Mouse (Mus musculus) heart, embryonic 13.5 days (tissue): ENCODE measurements at regions not wholly inside any gene's neighbourhood (a gene's known extent, or its start where the extent isn't known, plus 50 kb on each side); places are given as distances from the start of the nearest gene placed in this dataset.

Source experiments
- ATAC-seq: fragments of 200-750 bp; cut with Nextera tagmentation; 2 replicates; pipeline ENCODE4 v1.8.0; 2017; ENCODE audit warnings: moderate TSS enrichment; ENCODE audit not compliant: insufficient number of reproducible peaks, low FRiP score, low TSS enrichment; ENCODE audit errors: extremely low read depth
- H3K27ac ChIP-seq: fragments of 300-500 bp; sonication (generic); replicated peaks from 2 replicates; pipeline ENCODE4 v1.5.1; 2015; ENCODE audit warnings: moderate library complexity, mild to moderate bottlenecking, inconsistent platforms
- H3K27me3 ChIP-seq: fragments of 300-500 bp; sonication (generic); replicated peaks from 2 replicates; pipeline ENCODE4 v1.6.1; 2015; ENCODE audit warnings: mild to moderate bottlenecking, inconsistent platforms
- H3K36me3 ChIP-seq: fragments of 300-500 bp; sonication (generic); 2 replicates; pipeline ENCODE4 v1.6.1; 2015; ENCODE audit warnings: mild to moderate bottlenecking, inconsistent platforms
- H3K4me1 ChIP-seq: fragments of 300-500 bp; sonication (generic); 2 replicates; pipeline ENCODE4 v1.6.1; 2015; ENCODE audit warnings: inconsistent platforms
- H3K4me2 ChIP-seq: fragments of 300-500 bp; sonication (generic); 2 replicates; pipeline ENCODE4 v1.6.1; 2015; ENCODE audit warnings: inconsistent platforms, mild to moderate bottlenecking, moderate library complexity
- H3K4me3 ChIP-seq: fragments of 300-500 bp; sonication (generic); 2 replicates; pipeline ENCODE4 v1.5.1; 2015; ENCODE audit warnings: moderate library complexity, mild to moderate bottlenecking, inconsistent platforms
- H3K9ac ChIP-seq: fragments of 300-500 bp; sonication (generic); 2 replicates; pipeline ENCODE4 v1.6.1; 2015; ENCODE audit warnings: inconsistent platforms, mild to moderate bottlenecking, moderate library complexity
- H3K9me3 ChIP-seq: fragments of 300-500 bp; sonication (generic); 2 replicates; pipeline ENCODE4 v1.6.1; 2016; ENCODE audit warnings: inconsistent platforms
- WGBS: fragments of 180-500 bp; shearing (Covaris S2); methylation state at CpG from one replicate; pipeline ENCODE4 v1.1.7; 2015; ENCODE audit warnings: mixed read lengths; 5-methylcytosine and 5-hydroxymethylcytosine counted together

DNA sequence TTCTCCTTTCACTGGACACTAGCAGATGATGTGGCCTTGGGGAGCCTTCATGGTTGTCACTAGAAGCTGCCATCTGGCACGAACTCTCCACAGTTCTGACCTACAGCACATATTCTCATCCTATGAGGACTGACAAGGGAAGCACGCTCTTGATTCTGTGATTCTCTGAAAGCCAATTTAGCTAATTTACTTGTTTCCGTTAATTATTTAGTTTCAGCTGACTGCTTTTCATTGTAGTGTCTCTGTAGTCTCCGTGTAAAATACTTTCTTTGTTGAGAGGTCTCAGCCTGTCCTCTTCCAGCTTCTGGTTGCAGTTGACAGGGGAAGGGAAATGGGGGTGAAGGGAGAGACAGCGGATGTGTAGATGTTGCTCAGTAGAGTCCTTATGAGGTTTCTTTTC lies 102.9 kb upstream of the Sp4 start:
- no peak for ATAC-seq
- Histone ChIP-seq H3K27ac (no peak overlapping the region), H3K4me2 (no peak overlapping the region), H3K36me3 (no peaks in the 10 kb centered on the region), H3K27me3 (no peaks in the 10 kb centered on the region), H3K4me1 (no peaks in the 10 kb centered on the region), H3K4me3 (no peak overlapping the region), H3K9ac (no peak overlapping the region), H3K9me3 (no peaks in the 10 kb centered on the region)
- WGBS: 67% methylated on average over 5 of the region's 5 CpGs

DNA sequence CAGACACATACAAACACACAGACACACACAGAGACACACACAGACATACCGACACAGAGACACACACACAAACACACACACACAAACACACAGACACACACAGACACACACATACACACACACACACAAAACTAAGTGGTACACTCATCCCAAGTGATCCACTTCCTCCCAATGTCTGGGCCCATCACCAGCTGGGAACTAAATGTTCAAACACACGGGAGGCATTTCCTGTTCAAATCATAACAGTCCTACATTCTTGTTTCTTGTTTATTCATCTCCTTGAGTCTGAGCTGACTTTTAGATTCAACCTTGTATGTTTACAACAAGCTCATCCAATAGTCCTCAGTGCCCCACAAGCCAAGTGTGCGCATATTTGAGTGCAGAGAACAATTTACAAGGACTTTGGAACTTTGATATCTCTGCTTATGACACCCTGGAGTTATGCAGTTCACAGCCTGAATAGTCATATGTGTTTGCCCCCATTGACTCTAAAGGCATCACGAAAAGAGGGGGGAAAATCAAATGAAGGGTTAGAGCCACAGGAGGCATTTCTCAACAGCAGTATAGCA lies 102.4 kb upstream of the Sp4 start:
- no peaks in the 10 kb centered on the region for H3K4me1 ChIP-seq
- H3K27ac ChIP-seq: no peak overlapping the region
- no peaks in the 10 kb centered on the region for H3K27me3 ChIP-seq
- no peaks in the 10 kb centered on the region for H3K9me3 ChIP-seq
- H3K36me3 ChIP-seq: no peaks in the 10 kb centered on the region
- H3K4me3 ChIP-seq: no peak overlapping the region
- H3K4me2 ChIP-seq: no peak overlapping the region
- H3K9ac ChIP-seq: no peak overlapping the region
- 63% methylated on average over 4 of the region's 4 CpGs for WGBS
- no peak for ATAC-seq

DNA sequence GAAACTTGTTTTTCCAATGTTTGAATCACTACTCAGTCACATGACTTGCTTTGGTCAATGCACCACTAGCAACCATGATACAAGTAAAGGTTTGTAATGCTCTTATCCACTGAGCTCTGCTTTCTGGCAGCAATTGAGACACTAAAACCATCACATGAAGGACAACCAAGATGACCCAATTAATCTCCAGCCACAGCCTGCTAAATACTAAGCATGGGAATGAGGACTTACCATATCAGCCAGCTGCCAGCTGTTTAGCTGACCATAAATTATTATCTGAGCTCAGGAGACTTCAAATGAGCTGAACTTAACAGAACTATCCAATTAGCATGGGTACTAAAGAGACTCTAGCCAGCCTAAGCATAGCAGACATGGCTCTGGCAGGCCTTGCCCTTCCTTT lies 100.1 kb upstream of the Sp4 start:
- H3K27ac ChIP-seq: no peak overlapping the region
- H3K9ac ChIP-seq: no peak overlapping the region
- no peaks in the 10 kb centered on the region for H3K27me3 ChIP-seq
- no peaks in the 10 kb centered on the region for H3K9me3 ChIP-seq
- no peaks in the 10 kb centered on the region for H3K4me1 ChIP-seq
- H3K36me3 ChIP-seq: no peaks in the 10 kb centered on the region
- no peak overlapping the region for H3K4me3 ChIP-seq
- no peak for ATAC-seq
- no peak overlapping the region for H3K4me2 ChIP-seq

DNA sequence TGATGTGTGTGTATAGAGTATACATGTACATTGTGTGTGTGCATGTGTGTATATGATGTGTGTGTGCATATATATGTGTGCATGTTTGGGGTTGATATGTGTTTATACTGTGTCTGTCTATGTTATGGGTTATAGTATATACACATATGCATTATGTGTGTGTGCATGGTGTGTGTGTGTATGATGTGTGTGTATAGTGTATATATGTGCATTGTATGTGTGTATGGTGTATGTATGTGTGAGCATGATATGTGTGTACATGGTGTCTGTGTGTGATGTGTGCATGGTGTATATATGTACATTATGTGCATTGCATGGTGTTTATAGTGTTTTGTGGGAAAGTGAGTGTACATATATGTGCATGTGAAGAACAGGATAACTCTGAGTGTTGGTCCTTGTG lies 90.4 kb upstream of the Sp4 start:
- Histone ChIP-seq H3K4me2 (no peak overlapping the region), H3K27ac (no peak overlapping the region), H3K4me3 (no peak overlapping the region), H3K9me3 (no peaks in the 10 kb centered on the region), H3K36me3 (no peaks in the 10 kb centered on the region), H3K4me1 (no peaks in the 10 kb centered on the region), H3K9ac (no peak overlapping the region), H3K27me3 (no peaks in the 10 kb centered on the region)
- no peak for ATAC-seq

DNA sequence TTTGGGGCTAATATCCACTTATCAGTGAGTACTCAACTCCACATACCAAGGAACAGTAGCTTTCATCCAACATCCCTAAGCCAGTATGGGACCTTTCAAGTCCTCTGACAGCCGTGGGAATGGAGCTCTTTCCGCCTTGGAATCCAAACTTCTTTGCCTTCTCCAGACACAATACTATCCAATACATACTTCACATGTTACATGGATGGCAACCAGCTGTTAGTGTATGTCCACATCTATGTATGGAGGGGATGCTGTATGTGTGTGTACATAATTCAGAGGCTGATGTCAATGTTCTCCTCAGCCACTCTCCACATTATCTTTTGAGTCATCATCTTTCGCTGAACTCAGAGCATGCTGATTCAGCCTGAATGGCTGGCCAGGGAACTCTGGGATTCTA lies 79.8 kb upstream of the Sp4 start:
- Histone ChIP-seq H3K4me3 (no peak overlapping the region), H3K27ac (no peak overlapping the region), H3K4me1 (peaks cover 2% of the 10 kb centered on the region; the same call in 1 of the 2 replicates), H3K4me2 (no peak overlapping the region), H3K36me3 (no peaks in the 10 kb centered on the region), H3K27me3 (no peaks in the 10 kb centered on the region), H3K9me3 (no peaks in the 10 kb centered on the region), H3K9ac (no peak overlapping the region)
- 79% methylated on average over 3 of the region's 3 CpGs for WGBS
- ATAC-seq: no peak

DNA sequence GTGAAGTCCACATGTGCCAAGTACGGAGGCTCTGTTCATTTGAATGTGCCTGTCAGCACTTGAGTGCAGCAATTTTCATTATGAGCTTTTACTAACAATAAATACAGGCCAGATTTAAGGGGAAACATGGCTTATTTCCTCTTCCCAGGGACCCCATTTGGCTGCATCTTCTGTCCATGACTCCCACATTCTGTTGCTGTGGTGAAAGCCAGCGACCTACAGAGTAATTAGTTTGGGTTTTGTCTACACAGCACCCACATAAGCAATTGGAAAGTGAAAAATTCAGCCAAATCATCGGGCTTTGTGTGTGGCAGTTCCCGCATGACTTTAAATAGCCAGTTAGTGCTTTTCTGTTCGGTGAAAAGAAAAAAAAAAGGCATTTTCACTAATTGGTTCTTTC lies 76.7 kb upstream of the Sp4 start:
- no peak for ATAC-seq
- Histone ChIP-seq H3K9me3 (no peaks in the 10 kb centered on the region), H3K9ac (no peak overlapping the region), H3K4me1 (peaks cover 2% of the 10 kb centered on the region; the same call in 1 of the 2 replicates), H3K27me3 (no peaks in the 10 kb centered on the region), H3K27ac (no peak overlapping the region), H3K36me3 (no peaks in the 10 kb centered on the region), H3K4me3 (no peak overlapping the region), H3K4me2 (no peak overlapping the region)
- WGBS: 76% methylated on average over 5 of the region's 5 CpGs

DNA sequence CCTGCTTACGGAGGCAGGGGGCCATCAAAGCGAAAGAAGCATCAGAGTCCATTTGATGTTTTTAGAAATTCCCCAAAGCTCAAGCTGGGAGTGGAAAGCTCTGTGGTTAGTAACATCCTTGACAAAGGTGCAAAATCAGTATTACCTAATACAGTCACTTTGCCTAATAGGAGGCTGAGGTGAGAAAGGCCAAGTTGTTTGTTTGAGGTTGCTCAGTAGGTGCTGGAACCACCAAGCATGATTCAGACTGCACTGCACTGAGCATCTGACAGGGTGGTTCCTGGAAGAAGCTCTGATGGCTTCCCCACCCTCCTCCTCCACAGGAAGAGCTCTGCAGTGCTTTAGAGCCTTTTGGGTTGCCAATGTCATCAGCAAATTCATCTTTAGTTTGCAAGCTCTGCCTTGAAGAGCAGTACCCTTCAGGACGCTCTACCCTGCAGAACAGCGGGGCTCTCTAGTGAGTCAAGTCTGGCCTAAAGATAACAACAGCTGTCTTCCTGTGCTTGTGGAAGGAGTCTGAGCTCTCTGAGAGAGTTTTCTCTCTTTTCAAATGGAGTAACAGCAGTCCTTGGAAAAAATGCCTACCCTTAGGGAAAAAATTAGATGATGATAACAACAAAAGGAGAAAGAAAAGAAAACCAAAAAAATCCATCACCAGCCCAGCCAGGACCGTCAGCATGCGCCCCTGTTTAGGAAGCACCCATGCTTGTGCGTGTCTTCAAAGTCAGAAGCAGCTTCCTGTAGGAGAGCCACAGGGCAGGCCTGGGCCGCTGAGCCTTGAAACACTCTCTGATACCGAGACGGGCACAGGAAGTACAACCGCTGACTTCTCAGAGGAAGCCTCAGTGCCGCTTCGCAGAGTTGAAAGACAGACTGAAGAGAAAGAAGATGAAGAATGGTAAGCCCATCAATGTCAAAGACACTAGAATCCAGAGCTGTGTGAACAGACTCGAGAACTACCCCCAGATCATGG lies 75.6 kb upstream of the Sp4 start:
- H3K4me3 ChIP-seq: no peak overlapping the region
- H3K9ac ChIP-seq: no peak overlapping the region
- 54% methylated on average over 14 of the region's 14 CpGs for WGBS
- H3K27ac ChIP-seq: no peak overlapping the region
- H3K36me3 ChIP-seq: no peaks in the 10 kb centered on the region
- H3K27me3 ChIP-seq: no peaks in the 10 kb centered on the region
- peak overlapping the region; percentile 7; the same call in 1 of the 2 replicates for H3K4me2 ChIP-seq
- no peaks in the 10 kb centered on the region for H3K9me3 ChIP-seq
- ATAC-seq: no peak
- H3K4me1 ChIP-seq: peaks cover 2% of the 10 kb centered on the region; the same call in 1 of the 2 replicates

DNA sequence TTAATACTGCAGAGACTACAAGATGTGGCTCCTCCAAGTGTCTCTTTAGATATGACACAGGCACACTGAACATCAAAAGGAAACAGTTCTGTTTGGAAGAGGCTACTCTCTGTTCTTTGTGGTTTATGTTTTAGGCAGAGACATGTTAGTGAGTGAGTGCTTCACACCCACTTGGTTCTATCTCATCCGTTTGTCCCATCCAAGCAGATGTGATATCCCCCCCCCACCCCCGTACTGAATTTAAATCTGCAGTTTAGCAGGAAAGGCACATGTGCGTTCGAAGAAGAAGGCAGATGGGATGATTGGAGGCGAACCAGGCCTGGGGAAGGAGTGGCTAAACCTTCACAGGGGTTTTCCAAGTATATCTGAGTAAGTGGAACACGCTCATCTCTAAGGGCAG lies 72.0 kb upstream of the Sp4 start:
- peaks cover 2% of the 10 kb centered on the region; the same call in 1 of the 2 replicates for H3K4me1 ChIP-seq
- H3K9ac ChIP-seq: no peak overlapping the region
- H3K4me2 ChIP-seq: no peak overlapping the region
- no peak overlapping the region for H3K4me3 ChIP-seq
- H3K27me3 ChIP-seq: no peaks in the 10 kb centered on the region
- H3K27ac ChIP-seq: no peak overlapping the region
- no peaks in the 10 kb centered on the region for H3K36me3 ChIP-seq
- no peak for ATAC-seq
- WGBS: 68% methylated on average over 6 of the region's 6 CpGs
- H3K9me3 ChIP-seq: no peaks in the 10 kb centered on the region

DNA sequence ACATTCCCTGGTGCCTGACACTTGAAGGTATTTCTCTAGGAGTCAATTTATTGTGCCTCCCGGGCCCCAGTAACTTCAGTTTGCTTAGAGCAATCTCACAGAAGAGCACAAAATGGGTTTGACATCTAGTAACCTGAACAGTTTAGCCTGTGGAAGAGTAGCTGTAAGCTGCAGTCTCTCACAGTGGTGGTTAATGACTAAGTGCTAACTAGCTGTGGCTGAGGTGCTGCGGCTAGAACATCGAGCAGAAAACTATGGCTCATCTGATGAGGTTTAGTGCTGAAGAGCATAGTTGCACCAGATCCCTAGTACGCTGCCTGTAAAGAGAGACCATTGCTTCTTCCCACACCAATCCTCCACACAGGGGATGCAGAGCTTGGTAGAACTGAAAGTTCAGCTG lies 70.7 kb upstream of the Sp4 start:
- ATAC-seq: no peak
- Histone ChIP-seq H3K9me3 (no peaks in the 10 kb centered on the region), H3K27ac (no peak overlapping the region), H3K4me2 (no peak overlapping the region), H3K4me3 (no peak overlapping the region), H3K9ac (no peak overlapping the region), H3K4me1 (no peaks in the 10 kb centered on the region), H3K36me3 (no peaks in the 10 kb centered on the region), H3K27me3 (no peaks in the 10 kb centered on the region)
- WGBS: 76% methylated on average over 4 of the region's 4 CpGs

DNA sequence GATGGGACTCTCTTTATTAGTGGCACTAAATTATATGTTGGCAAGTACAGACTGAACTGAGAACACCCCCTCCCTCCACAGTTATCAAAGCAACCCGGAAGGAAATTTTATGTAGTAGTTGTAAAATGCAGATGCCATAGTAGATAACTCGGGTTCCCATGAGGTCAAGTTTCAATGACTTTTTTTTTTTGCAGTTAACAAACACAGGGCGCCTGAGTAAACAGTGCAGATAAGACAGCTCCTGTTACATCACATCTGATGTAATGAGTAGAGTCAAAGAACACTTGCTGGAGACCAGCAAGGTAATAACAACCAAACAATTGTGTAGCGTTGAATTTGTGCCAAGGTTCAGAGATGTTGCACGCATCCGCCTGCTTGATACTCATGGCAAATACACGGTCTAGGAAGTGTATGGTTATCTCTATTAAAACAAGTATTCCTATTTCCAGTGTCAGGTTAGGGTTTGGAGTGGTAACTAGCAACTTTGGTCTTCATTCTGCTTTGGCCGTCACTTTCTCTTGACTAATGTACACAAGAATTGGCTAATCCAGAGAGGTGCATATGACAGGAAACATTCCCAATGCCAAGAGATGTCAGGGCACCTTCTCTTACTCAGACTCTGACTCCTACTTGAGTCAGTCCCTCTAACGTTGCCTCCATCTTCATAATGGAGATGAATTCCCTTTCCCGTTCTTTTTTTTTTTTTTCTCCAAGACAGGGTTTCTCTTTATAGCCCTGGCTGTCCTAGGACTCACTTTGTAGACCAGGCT lies 66.3 kb upstream of the Sp4 start:
- Histone ChIP-seq H3K4me3 (no peak overlapping the region), H3K36me3 (no peaks in the 10 kb centered on the region), H3K27me3 (no peaks in the 10 kb centered on the region), H3K27ac (no peak overlapping the region), H3K4me1 (no peaks in the 10 kb centered on the region), H3K9ac (no peak overlapping the region), H3K4me2 (no peak overlapping the region), H3K9me3 (no peaks in the 10 kb centered on the region)
- 57% methylated on average over 10 of the region's 10 CpGs for WGBS
- no peak for ATAC-seq

DNA sequence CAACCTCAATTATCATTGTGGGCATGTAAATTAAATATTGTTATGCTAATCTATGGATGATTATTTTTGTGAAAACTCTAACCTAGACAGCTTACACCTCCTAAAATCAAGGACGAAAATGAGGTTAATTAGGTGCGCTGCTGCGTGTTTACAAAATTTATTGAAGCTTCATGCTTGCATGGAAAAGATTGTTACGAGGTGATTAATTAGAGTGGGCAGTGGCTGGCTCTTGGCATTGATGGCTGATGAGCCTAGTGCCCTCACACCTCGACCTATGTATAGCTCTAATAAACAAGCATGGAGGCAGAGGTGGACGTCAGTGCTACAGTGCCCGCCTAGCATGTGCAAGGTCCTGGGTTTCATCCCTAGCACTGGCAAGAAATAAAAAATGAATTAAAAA lies 51.6 kb upstream of the Sp4 start:
- 81% methylated on average over 7 of the region's 7 CpGs for WGBS
- Histone ChIP-seq H3K9ac (no peak overlapping the region), H3K4me3 (no peak overlapping the region), H3K27ac (no peak overlapping the region), H3K4me1 (no peaks in the 10 kb centered on the region), H3K4me2 (no peak overlapping the region), H3K36me3 (no peaks in the 10 kb centered on the region), H3K27me3 (no peaks in the 10 kb centered on the region), H3K9me3 (no peaks in the 10 kb centered on the region)
- ATAC-seq: no peak
